Mouse (Mus musculus): ENCODE data around the gene Olfr133.
"Not testable (repeated sequence)": the region's sequence is repeated elsewhere in the genome, so short reads cannot be mapped to it uniquely, and the experiment has no call there.

The Olfr133 gene

GRCm38 (mm10) chr17:38144981-38145380, at the start of gene Olfr133:
Gene Olfr133 (plus strand): TSS chr17:38145281.
- DNase-seq = no peak

- DNase-seq = not testable (repeated sequence)
Measured at GRCm38 (mm10) chr17:38124199-38124598, 20.9 kb upstream of the Olfr133 start.

- not testable (repeated sequence) for DNase-seq
Measured at GRCm38 (mm10) chr17:38125371-38125770, 19.7 kb upstream of the Olfr133 start.

- DNase-seq = no peak
Measured at GRCm38 (mm10) chr17:38134426-38134825, 10.7 kb upstream of the Olfr133 start, which contains the start of gene Olfr132. Gene Olfr132 (minus strand): TSS chr17:38134526.

- DNase-seq = no peak
Measured at GRCm38 (mm10) chr17:38171088-38171487, 26.0 kb downstream of the Olfr133 start, which contains the start of gene Olfr134. Gene Olfr134 (plus strand): TSS chr17:38171388.
